Comparison of ENCODE assay signal across 8 mouse cellular contexts in genomic region chr2:29802075-29802826, GRCm38 (mm10). TPM values are rescaled to one million over a fixed set of nuclear protein-coding genes. Genes with fewer than 3 reads are reported as not detected.
DNase-seq lines count a peak whose midpoint lies in the region; ATAC-seq and TF ChIP-seq lines count a peak whose summit lies in the region.

Slc27a4 (plus strand) TSS chr2:29802634.

- peaks cover 9% of the 10 kb centered on the region for H3K4me1 ChIP-seq in forebrain, embryonic 14.5 days (ENCODE audit: control insufficient read depth, insufficient read depth, low read length)
- H3K4me1 ChIP-seq in lung, adult 2 months (ENCODE audit: control insufficient read depth, insufficient read depth, low read length): peaks cover 5% of the 10 kb centered on the region; the same call in 1 of the 2 replicates

- H3K27me3 ChIP-seq in forebrain, embryonic 14.5 days (replicated peaks; ENCODE audit: control insufficient read depth, insufficient read depth, low read length): no peaks in the 10 kb centered on the region

- DNase-seq in ES-CJ7 (ENCODE audit: low read depth, low spot score): peak; percentile 89
- DNase-seq in cerebellum, adult 11 months: peak; percentile 93
- peak; percentile 97 for DNase-seq in forebrain, embryonic 14.5 days (ENCODE audit: low spot score)
- peak; percentile 97 to 98 for DNase-seq in heart, postnatal 14 days
- DNase-seq in layer of hippocampus, adult 18-20 months (ENCODE audit: low spot score in 2 of 2): peak; percentile 95 to 97
- DNase-seq in lung, adult 2 months: peak; percentile 97
- DNase-seq in thymus, adult 18-20 months: peak; percentile 92

- H3K36me3 ChIP-seq in forebrain, embryonic 14.5 days (ENCODE audit: control insufficient read depth, insufficient read depth, low read length): peaks cover 33% of the 10 kb centered on the region

- peak within 1 kb of the TSS; percentile 92 for H3K9ac ChIP-seq in forebrain, embryonic 14.5 days (ENCODE audit: low read length)

- H3K4me2 ChIP-seq in forebrain, embryonic 14.5 days (ENCODE audit: low read length): peak within 1 kb of the TSS; percentile 57

- H3K9me3 ChIP-seq in forebrain, embryonic 14.5 days (replicated peaks; ENCODE audit: control insufficient read depth, low read length): no peaks in the 10 kb centered on the region

- H3K4me3 ChIP-seq in forebrain, embryonic 14.5 days (ENCODE audit: low read depth, low read length): peak within 1 kb of the TSS; percentile 77
- H3K4me3 ChIP-seq in lung, adult 2 months (replicated peaks; ENCODE audit: extremely low read depth, low read depth, low read length): peak within 1 kb of the TSS; percentile 64

- 6% methylated on average over 27 of the region's 28 CpGs for WGBS in forebrain, embryonic 14.5 days
- 3% methylated on average over 28 of the region's 28 CpGs for WGBS in lung, adult 2 months

- TF ChIP-seq POLR2A in lung, adult 2 months (IDR thresholded peaks at IDR 0.05; ENCODE audit: borderline replicate concordance, extremely low read depth, low read depth, low read length): peak; percentile 63; the same call in 1 of the 2 replicates

- no peak for TF ChIP-seq CTCF in lung, adult 2 months (IDR thresholded peaks at IDR 0.05; ENCODE audit: insufficient read depth, low read length)

- peak; percentile 99 for ATAC-seq in forebrain, embryonic 14.5 days
- peak; percentile 93 for ATAC-seq in neutrophil, adult 5-6 weeks (ENCODE audit: extremely low read depth, insufficient number of reproducible peaks, low FRiP score, poor library complexity, severe bottlenecking)

- intact Hi-C loops in heart, postnatal 14 days (cut with DNase I): no loop called here

- H3K27ac ChIP-seq in forebrain, embryonic 14.5 days (ENCODE audit: low read depth, low read length): peak within 1 kb of the TSS; percentile 88

RNA-seq across cellular contexts. Expression of gene Slc27a4, which starts in this region (rescaled TPM):
- 22.6 and 26.1 TPM in 2 replicates for polyA plus RNA-seq in forebrain, embryonic 14.5 days (2014; fragmentation: Nextera tagmentation; extraction: Ambion mirVana)
- total RNA-seq in heart, postnatal 14 days (2021): 10 to 100 TPM; 20.0 to 21.7 TPM
- 10 to 100 TPM; 66.1 to 66.4 TPM for total RNA-seq in layer of hippocampus, adult 18-20 months (2021)
- polyA plus RNA-seq in lung, adult 2 months (2012; rRNA removed): 29.0 and 37.1 TPM in 2 replicates
- 26.2 and 27.9 TPM in 2 replicates for total RNA-seq in neutrophil, adult 5-6 weeks (2017)

Comparison
In these comparisons a context has a peak if more than half of its experiments do, and no peak if none do; other contexts are left out.
1. Peak in every context shown above with its lines: DNase-seq, ATAC-seq, H3K4me3 ChIP-seq and H3K27ac ChIP-seq.